Mouse (Mus musculus) E14TG2a.4 (cell line): ENCODE data around the gene Ociad1.
"Not testable (repeated sequence)": the region's sequence is repeated elsewhere in the genome, so short reads cannot be mapped to it uniquely, and the experiment has no call there.

Experiments
- H3K27me3 ChIP-seq: 2 replicates; pipeline ENCODE4 v1.6.1; 2014; ENCODE audit warnings: low read length, control low read depth; ENCODE audit not compliant: insufficient read depth
- H3K36me3 ChIP-seq: 2 replicates; pipeline ENCODE4 v1.6.1; 2014; ENCODE audit warnings: low read length, control low read depth; ENCODE audit not compliant: insufficient read depth
- H3K4me1 ChIP-seq: replicated peaks from 2 replicates; pipeline ENCODE4 v1.6.1; 2014; ENCODE audit warnings: low read depth, low read length, control low read depth
- H3K4me3 ChIP-seq: replicated peaks from 2 replicates; pipeline ENCODE4 v1.5.1; 2014; ENCODE audit warnings: mild to moderate bottlenecking, low read length
- H3K9me3 ChIP-seq: 2 replicates; pipeline ENCODE4 v1.6.1; 2014; ENCODE audit warnings: low read length, control low read depth
- CTCF ChIP-seq: conservative IDR thresholded peaks from 2 replicates; pipeline ENCODE4 v1.5.1; 2014; ENCODE audit warnings: low read length
- NANOG ChIP-seq: IDR thresholded peaks from 2 replicates; pipeline ENCODE4 v1.6.1; 2014; ENCODE audit warnings: borderline replicate concordance, low read length, mixed read lengths
- POU5F1 ChIP-seq: IDR thresholded peaks from 2 replicates; pipeline ENCODE4 v1.6.1; 2014; ENCODE audit warnings: low read length, borderline replicate concordance

The Ociad1 gene

DNA sequence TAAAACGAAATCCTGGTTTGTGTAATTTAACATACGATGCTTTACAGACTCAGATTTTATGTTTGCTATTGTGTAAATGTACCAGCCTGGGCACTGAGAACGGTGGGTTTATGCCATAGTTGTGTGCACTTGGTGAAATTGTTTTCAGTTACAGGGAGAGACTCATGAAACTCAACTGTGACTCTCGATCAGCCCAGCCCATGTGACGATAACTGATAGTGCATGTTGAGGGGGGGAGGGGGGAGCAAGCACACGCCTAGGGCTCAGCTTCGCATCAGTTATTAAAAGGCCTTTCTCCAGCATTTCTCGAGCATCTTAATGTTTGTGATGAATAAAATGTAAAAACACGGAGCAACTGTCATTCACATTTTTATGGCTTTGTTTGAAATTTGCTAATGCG lies 21.0 kb downstream of the Ociad1 start:
- H3K27me3 ChIP-seq, result no peaks in the 10 kb centered on the region
- peaks cover 85% of the 10 kb centered on the region for H3K36me3 ChIP-seq
- H3K9me3 ChIP-seq, result no peaks in the 10 kb centered on the region
- TF ChIP-seq CTCF (no peak), POU5F1 (no peak), NANOG (no peak)
- H3K4me1 ChIP-seq, result peaks cover 41% of the 10 kb centered on the region
- no peak overlapping the region for H3K4me3 ChIP-seq

DNA sequence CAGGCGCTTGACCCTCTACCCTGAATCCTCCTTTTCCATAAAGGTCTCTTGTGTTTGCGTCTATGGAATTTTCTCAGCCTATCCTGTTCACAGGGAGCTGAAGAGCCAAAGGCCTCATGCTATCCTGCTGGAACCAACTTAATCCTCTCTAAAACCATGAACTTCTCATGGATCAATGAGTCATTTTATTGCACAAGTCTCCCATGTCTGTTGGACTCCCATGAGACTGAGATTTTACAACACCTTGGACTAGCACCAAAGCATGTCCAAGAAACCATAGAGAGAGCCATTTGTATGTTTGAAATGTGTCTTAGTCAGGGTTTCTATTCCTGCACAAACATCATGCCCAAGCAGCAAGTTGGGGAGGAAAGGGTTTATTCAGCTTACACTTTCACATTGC lies 22.1 kb downstream of the Ociad1 start:
- TF ChIP-seq NANOG (no peak), POU5F1 (no peak), CTCF (no peak)
- no peak overlapping the region for H3K4me3 ChIP-seq
- H3K27me3 ChIP-seq, result no peaks in the 10 kb centered on the region
- H3K4me1 ChIP-seq, result peaks cover 41% of the 10 kb centered on the region
- H3K9me3 ChIP-seq, result no peaks in the 10 kb centered on the region
- H3K36me3 ChIP-seq, result peaks cover 82% of the 10 kb centered on the region

DNA sequence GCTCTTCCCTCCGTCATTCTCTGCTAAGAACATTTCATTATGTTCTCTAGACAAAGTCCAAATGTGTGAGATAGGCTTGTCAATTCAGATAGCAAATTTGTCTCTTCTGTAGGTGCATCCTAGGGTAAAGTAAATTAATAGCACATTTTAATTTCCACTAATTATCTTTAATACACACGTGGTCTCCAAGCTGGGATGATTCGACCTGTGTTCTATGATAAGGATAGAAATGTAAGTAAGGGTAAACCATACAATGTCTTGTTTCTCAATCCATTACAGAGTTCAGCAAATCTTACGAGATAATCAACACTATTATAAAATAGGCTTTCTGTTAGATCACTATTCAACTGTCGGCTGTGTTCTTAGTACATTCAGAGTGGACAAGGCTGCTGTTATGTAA lies 26.7 kb downstream of the Ociad1 start:
- TF ChIP-seq NANOG, result no peak
- no peak for TF ChIP-seq CTCF
- TF ChIP-seq POU5F1, result no peak
- H3K9me3 ChIP-seq, result no peaks in the 10 kb centered on the region
- no peaks in the 10 kb centered on the region for H3K27me3 ChIP-seq
- H3K4me1 ChIP-seq, result peaks cover 38% of the 10 kb centered on the region
- H3K36me3 ChIP-seq, result peaks cover 42% of the 10 kb centered on the region
- no peak overlapping the region for H3K4me3 ChIP-seq

DNA sequence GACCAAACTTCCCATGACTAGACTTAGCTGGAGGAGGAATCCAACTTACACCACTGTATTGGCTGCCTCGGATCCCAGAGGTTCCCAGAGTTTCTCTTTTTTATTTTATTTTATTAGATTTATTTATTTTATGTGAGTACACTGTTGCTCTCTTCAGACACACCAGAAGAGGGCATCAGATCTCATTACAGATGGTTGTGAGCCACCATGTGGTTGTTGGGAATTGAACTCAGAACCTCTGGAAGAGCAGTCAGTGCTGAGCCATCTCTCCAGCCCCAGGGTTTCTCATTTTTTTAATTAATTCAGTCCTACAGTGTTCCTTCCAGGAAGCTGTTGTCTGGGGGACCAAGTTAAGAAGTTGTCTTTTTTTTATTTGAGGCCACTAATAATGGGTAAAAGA lies 30.1 kb downstream of the Ociad1 start:
- H3K36me3 ChIP-seq, result peaks cover 11% of the 10 kb centered on the region; the same call in 1 of the 2 replicates
- not testable (repeated sequence) for H3K9me3 ChIP-seq, H3K4me3 ChIP-seq, H3K27me3 ChIP-seq
- H3K4me1 ChIP-seq, result peaks cover 10% of the 10 kb centered on the region

DNA sequence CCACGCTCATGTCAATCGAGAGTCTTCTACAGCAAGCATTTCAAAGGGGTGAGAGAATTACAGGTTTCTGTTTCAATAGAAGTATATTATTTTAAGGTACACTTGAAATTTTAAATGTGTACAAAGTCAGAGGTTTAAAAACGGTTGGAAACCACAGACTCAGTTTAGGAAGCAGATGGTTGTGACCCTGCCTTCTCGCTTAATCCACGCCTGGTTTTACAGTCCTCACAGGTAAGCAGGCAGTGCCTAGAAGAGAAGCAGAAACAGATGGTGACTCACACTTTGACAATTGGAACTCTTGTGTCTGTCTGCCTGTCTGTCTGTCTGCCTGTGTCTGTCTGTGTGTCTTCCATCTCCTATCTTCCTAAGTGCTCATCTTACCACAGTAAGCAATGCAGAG lies 31.0 kb downstream of the Ociad1 start:
- H3K9me3 ChIP-seq, result no peaks in the 10 kb centered on the region
- peaks cover 11% of the 10 kb centered on the region; the same call in 1 of the 2 replicates for H3K36me3 ChIP-seq
- no peak overlapping the region for H3K4me3 ChIP-seq
- peaks cover 7% of the 10 kb centered on the region; the same call in 1 of the 2 replicates for H3K4me1 ChIP-seq
- TF ChIP-seq NANOG (no peak), CTCF (no peak), POU5F1 (no peak)
- H3K27me3 ChIP-seq, result no peaks in the 10 kb centered on the region

DNA sequence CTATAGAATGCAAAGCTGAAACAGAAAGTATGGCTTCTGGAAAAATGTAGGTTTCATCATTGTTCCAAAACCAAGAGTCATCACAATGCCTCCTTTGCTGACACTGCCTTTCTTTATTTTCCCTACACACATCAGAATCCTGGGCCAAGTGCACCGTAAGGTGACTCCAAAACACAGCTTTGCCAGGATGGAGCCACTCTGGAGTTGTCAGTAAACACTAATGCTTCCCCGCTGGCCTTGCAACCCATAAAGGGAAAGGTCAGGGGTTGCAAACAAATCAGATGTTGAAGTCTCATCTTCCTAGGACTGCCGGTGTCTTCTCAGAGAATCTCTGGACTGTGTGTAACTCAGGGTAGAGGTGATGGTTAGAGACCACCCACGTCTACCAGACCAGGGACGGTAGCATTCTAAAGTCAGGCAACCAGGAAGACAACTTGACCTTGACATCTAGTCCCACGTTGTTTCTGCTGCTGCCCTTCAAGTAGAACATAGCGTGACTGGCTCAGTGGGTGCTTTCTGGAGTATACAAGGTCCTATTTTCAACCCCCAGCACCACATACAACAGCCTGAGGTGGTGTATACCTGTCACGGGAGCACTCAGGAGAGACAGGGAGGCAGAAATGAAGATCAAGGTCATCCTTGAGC lies 32.1 kb downstream of the Ociad1 start:
- Histone ChIP-seq H3K36me3 (peaks cover 5% of the 10 kb centered on the region; the same call in 1 of the 2 replicates), H3K4me1 (peaks cover 7% of the 10 kb centered on the region; the same call in 1 of the 2 replicates), H3K9me3 (no peaks in the 10 kb centered on the region), H3K27me3 (no peaks in the 10 kb centered on the region), H3K4me3 (no peak overlapping the region)
- TF ChIP-seq NANOG, result no peak
- no peak for TF ChIP-seq CTCF
- TF ChIP-seq POU5F1, result no peak

DNA sequence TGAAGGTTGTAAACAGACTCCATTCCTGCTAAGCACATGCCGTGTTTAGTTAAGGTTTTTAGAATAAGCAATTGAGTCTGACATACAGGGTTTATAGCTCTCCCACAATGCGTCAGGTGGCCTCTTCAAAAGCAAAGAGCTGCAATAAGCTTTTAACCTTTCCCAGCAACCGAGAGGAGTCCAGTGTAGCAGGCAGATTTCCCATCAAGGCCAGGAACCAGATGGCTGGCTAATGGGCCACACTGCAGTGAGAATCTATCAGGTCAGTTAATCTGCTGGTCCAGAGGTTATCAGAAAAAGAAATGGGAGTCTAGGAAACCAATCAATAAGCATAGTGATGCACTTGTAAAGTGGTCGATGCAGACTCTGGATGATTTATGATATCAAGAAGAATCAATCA lies 38.4 kb downstream of the Ociad1 start:
- H3K27me3 ChIP-seq, result no peaks in the 10 kb centered on the region
- H3K4me1 ChIP-seq, result no peaks in the 10 kb centered on the region
- no peaks in the 10 kb centered on the region for H3K9me3 ChIP-seq
- H3K4me3 ChIP-seq, result no peak overlapping the region
- TF ChIP-seq CTCF, result no peak
- TF ChIP-seq POU5F1, result no peak
- no peak for TF ChIP-seq NANOG
- H3K36me3 ChIP-seq, result no peaks in the 10 kb centered on the region

DNA sequence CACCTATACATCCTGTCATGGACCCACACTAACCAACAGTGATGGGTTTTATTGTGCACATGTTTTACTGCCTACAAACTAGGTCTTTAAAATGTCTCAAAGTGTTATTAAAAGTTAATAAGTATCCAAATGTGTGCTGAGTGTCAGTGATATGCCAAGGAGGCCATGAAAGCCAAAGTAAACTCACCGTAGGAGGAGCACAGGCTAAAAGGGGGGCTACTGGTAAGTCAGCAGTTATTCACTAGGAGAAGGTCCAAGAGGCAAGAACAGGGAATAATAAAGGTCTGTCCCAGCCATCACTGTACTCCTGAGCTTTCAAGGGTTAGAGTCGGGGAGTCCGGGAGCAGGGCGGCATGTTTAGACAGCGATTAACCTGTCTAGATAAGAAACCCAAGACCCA lies 43.9 kb downstream of the Ociad1 start:
- no peaks in the 10 kb centered on the region for H3K36me3 ChIP-seq
- no peak overlapping the region for H3K4me3 ChIP-seq
- no peaks in the 10 kb centered on the region for H3K9me3 ChIP-seq
- no peak for TF ChIP-seq CTCF
- TF ChIP-seq NANOG, result no peak
- no peak for TF ChIP-seq POU5F1
- peaks cover 21% of the 10 kb centered on the region for H3K4me1 ChIP-seq
- peaks cover 31% of the 10 kb centered on the region for H3K27me3 ChIP-seq

DNA sequence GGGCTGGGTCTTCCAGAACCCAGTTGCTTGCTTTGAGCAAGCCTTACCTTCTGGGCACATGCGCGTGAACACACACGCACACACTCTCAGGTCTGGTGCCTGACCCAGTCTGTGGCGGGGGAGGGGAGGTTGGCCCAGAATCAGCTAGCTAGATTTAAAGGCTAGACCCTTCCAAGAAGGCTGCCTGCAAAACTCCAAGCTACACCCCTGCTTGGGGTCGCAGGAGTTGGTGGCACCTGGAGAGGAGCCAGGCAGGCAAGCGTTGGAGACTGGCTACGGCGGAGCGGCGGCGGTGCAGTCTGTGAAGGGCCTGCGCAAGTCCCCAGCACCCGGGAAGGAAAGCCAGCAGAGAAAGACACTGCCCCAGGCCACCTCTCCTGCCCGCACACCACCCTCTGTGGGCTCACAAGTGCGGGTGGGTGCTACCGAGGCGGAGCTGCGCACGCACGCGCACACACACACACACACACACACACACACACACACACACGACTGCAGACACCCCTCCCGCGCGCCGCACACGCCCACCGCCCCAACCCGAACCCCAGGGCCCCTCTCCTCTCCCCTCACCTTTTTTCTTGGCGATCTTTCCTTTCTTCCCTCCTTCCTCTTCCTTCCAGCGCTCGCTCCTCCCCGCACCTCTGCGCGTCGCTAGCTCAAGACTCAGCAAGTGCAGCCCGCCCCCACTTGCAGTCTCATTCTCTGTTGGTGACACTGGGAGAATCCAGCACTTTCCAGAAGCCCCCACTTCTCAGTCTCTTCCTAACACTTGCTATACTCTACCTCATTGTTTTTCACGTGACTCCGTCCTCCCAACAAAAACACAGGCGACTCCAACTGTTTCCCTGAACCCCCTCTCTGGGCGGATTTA lies 45.6 kb downstream of the Ociad1 start:
- Histone ChIP-seq H3K27me3 (peaks cover 41% of the 10 kb centered on the region), H3K4me3 (peak overlapping the region; percentile 79), H3K9me3 (no peaks in the 10 kb centered on the region), H3K36me3 (no peaks in the 10 kb centered on the region), H3K4me1 (peaks cover 21% of the 10 kb centered on the region)
- TF ChIP-seq POU5F1 (no peak), NANOG (no peak), CTCF (no peak)
